Mouse (Mus musculus) spleen, adult 2 months (tissue): ENCODE data around the gene Brf1. TPM values are rescaled to one million over a fixed set of nuclear protein-coding genes. Genes with fewer than 3 reads are reported as not detected.

Experiments
- DNase-seq, 2 experiments: peaks; one replicate each; pipeline versions ENCODE4 v3.0.0 to v3.0.0-alpha.2; 2012 to 2021; ENCODE audit warnings: low spot score in 2 of 2, low read depth in 1 of 2
- H3K27ac ChIP-seq: fragments of 200-500 bp; 2 replicates; pipeline ENCODE4 v1.5.1; 2012; ENCODE audit warnings: low read length, inconsistent platforms; ENCODE audit not compliant: insufficient read depth
- H3K27me3 ChIP-seq: fragments of 200-500 bp; 2 replicates; pipeline ENCODE4 v1.6.1; 2012; ENCODE audit warnings: mild to moderate bottlenecking, moderate library complexity, low read length, inconsistent platforms; ENCODE audit not compliant: control insufficient read depth, insufficient read depth
- H3K36me3 ChIP-seq: fragments of 200-500 bp; 2 replicates; pipeline ENCODE4 v1.6.1; 2012; ENCODE audit warnings: mild to moderate bottlenecking, low read length, inconsistent platforms; ENCODE audit not compliant: control insufficient read depth, insufficient read depth
- H3K4me1 ChIP-seq: fragments of 200-500 bp; 2 replicates; pipeline ENCODE4 v1.6.1; 2011; ENCODE audit warnings: inconsistent platforms; ENCODE audit not compliant: control insufficient read depth, insufficient read depth, insufficient read length
- H3K4me3 ChIP-seq: fragments of 200-500 bp; 2 replicates; pipeline ENCODE4 v1.5.1; 2011; ENCODE audit warnings: mild to moderate bottlenecking, inconsistent platforms; ENCODE audit not compliant: insufficient read depth, insufficient read length; ENCODE audit errors: extremely low read depth
- CTCF ChIP-seq: fragments of 200-500 bp; IDR thresholded peaks from 2 replicates; pipeline ENCODE4 v1.5.1; 2011; ENCODE audit warnings: mild to moderate bottlenecking, inconsistent platforms; ENCODE audit not compliant: insufficient read depth, insufficient read length, insufficient replicate concordance; ENCODE audit errors: extremely low read depth
- POLR2A ChIP-seq: fragments of 200-500 bp; IDR thresholded peaks from 2 replicates; pipeline ENCODE4 v1.6.1; 2011; ENCODE audit warnings: low read depth, low read length, inconsistent platforms
- WGBS: fragments of 180-500 bp; shearing (Covaris S2); methylation state at CpG from one replicate; pipeline ENCODE4 v1.1.7; 2018; 5-methylcytosine and 5-hydroxymethylcytosine counted together
- polyA plus RNA-seq: library from polyadenylated mRNA; depleted of rRNA; stranded (reverse); fragments of >200 nt; gene quantifications from 2 replicates; pipeline ENCODE4 v1.2.3, GENCODE M21; 2012

Brf1 gene
- polyA plus RNA-seq, 1 experiment, result 127 TPM

GRCm38 (mm10) chr12:113030993-113031392 lies 30.5 kb upstream of the Brf1 start:
- Histone ChIP-seq H3K27ac (peak overlapping the region; percentile 72), H3K27me3 (no peaks in the 10 kb centered on the region), H3K36me3 (no peaks in the 10 kb centered on the region), H3K4me3 (no peak overlapping the region), H3K4me1 (peaks cover 18% of the 10 kb centered on the region; the same call in 1 of the 2 replicates)
- TF ChIP-seq POLR2A, result no peak
- TF ChIP-seq CTCF, result no peak
- WGBS, result 44% methylated on average over 9 of the region's 9 CpGs
- no peak for DNase-seq

GRCm38 (mm10) chr12:113030046-113030445 lies 29.5 kb upstream of the Brf1 start:
- TF ChIP-seq POLR2A, result no peak
- TF ChIP-seq CTCF, result no peak
- no peaks in the 10 kb centered on the region for H3K36me3 ChIP-seq
- WGBS, result 67% methylated on average over 4 of the region's 4 CpGs
- H3K4me3 ChIP-seq, result no peak overlapping the region
- peak overlapping the region; percentile 17; the same call in 1 of the 2 replicates for H3K27ac ChIP-seq
- H3K4me1 ChIP-seq, result peaks cover 18% of the 10 kb centered on the region; the same call in 1 of the 2 replicates
- H3K27me3 ChIP-seq, result no peaks in the 10 kb centered on the region
- no peak for DNase-seq

GRCm38 (mm10) chr12:113028898-113029297 lies 28.4 kb upstream of the Brf1 start:
- WGBS, result 85% methylated on average over 9 of the region's 9 CpGs
- no peak for TF ChIP-seq CTCF
- TF ChIP-seq POLR2A, result no peak
- Histone ChIP-seq H3K4me1 (peaks cover 18% of the 10 kb centered on the region; the same call in 1 of the 2 replicates), H3K27me3 (no peaks in the 10 kb centered on the region), H3K36me3 (0 out of 2 replicates have a peak, but pooled peaks cover under 1% of the 10 kb centered on the region), H3K4me3 (no peak overlapping the region), H3K27ac (no peak overlapping the region)
- no peak for DNase-seq

GRCm38 (mm10) chr12:113028067-113028466 lies 27.6 kb upstream of the Brf1 start:
- H3K4me3 ChIP-seq, result no peak overlapping the region
- TF ChIP-seq CTCF (no peak), POLR2A (no peak)
- peaks cover 18% of the 10 kb centered on the region; the same call in 1 of the 2 replicates for H3K4me1 ChIP-seq

GRCm38 (mm10) chr12:113027495-113027894 lies 27.0 kb upstream of the Brf1 start:
- WGBS, result 98% methylated on average over 2 of the region's 2 CpGs
- no peak for DNase-seq
- no peak overlapping the region for H3K4me3 ChIP-seq
- H3K36me3 ChIP-seq, result 0 out of 2 replicates have a peak, but pooled peaks cover 1% of the 10 kb centered on the region
- no peaks in the 10 kb centered on the region for H3K27me3 ChIP-seq
- H3K27ac ChIP-seq, result no peak overlapping the region
- peaks cover 18% of the 10 kb centered on the region; the same call in 1 of the 2 replicates for H3K4me1 ChIP-seq
- TF ChIP-seq POLR2A, result no peak
- no peak for TF ChIP-seq CTCF

More at GRCm38 (mm10) chr12:113028067-113028466, 27.6 kb upstream of the Brf1 start:
- DNase-seq, result no peak
- H3K27me3 ChIP-seq, result no peaks in the 10 kb centered on the region
- WGBS, result 77% methylated on average over 5 of the region's 5 CpGs
- H3K27ac ChIP-seq, result no peak overlapping the region
- H3K36me3 ChIP-seq, result 0 out of 2 replicates have a peak, but pooled peaks cover 1% of the 10 kb centered on the region

- no peak overlapping the region for H3K27ac ChIP-seq
- no peaks in the 10 kb centered on the region for H3K27me3 ChIP-seq
- WGBS, result 100% methylated on average over 1 of the region's 1 CpGs
- H3K4me3 ChIP-seq, result no peak overlapping the region
- H3K36me3 ChIP-seq, result 0 out of 2 replicates have a peak, but pooled peaks cover 1% of the 10 kb centered on the region
- H3K4me1 ChIP-seq, result peaks cover 15% of the 10 kb centered on the region; the same call in 1 of the 2 replicates
- TF ChIP-seq POLR2A, result no peak
- no peak for TF ChIP-seq CTCF
- DNase-seq, result no peak
Observed at GRCm38 (mm10) chr12:113026557-113026956, 26.1 kb upstream of the Brf1 start.

- no peak overlapping the region for H3K27ac ChIP-seq
- TF ChIP-seq CTCF (no peak), POLR2A (no peak)
- H3K4me1 ChIP-seq, result no peaks in the 10 kb centered on the region
- 41% methylated on average over 4 of the region's 4 CpGs for whole genome bisulfite sequencing
- no peak for DNase-seq
- no peaks in the 10 kb centered on the region for H3K27me3 ChIP-seq
- H3K36me3 ChIP-seq, result peaks cover 1% of the 10 kb centered on the region; the same call in 1 of the 2 replicates
- H3K4me3 ChIP-seq, result no peak overlapping the region
Observed at GRCm38 (mm10) chr12:113023082-113023481, 22.6 kb upstream of the Brf1 start.
